Mouse (Mus musculus) mature B cell (primary cell): Measurements from ENCODE around the gene Cdc20b.

Source experiments
- in situ Hi-C: fragments of 300-500 bp; cut with MboI; formaldehyde crosslinking; loops from 2 replicates; pipeline ENCODE4 v1.14.3; 2019

Gene Cdc20b

GRCm38 (mm10) chr13:113094618-113095017, 59.7 kb downstream of the Cdc20b start:
- in situ Hi-C loops = no loop called here

GRCm38 (mm10) chr13:113097011-113097410, 62.1 kb downstream of the Cdc20b start:
- in situ Hi-C loops = no loop called here

GRCm38 (mm10) chr13:113098406-113098805, 63.5 kb downstream of the Cdc20b start:
- in situ Hi-C loops = no loop called here

GRCm38 (mm10) chr13:113100879-113101278, 66.0 kb downstream of the Cdc20b start, which contains the start of gene Gzma:
Gene Gzma (minus strand): TSS chr13:113100981.
- in situ Hi-C loops = no loop called here

- in situ Hi-C loops = no loop called here
Observed at GRCm38 (mm10) chr13:113101804-113102203, 66.9 kb downstream of the Cdc20b start.

- in situ Hi-C loops = no loop called here
Observed at GRCm38 (mm10) chr13:113104759-113105158, 69.8 kb downstream of the Cdc20b start.

GRCm38 (mm10) chr13:113118977-113119376, 84.1 kb downstream of the Cdc20b start:
- in situ Hi-C loops = no loop called here

GRCm38 (mm10) chr13:113120324-113121237, 85.7 kb downstream of the Cdc20b start:
- in situ Hi-C loops = no loop called here

GRCm38 (mm10) chr13:113121326-113121725, 86.4 kb downstream of the Cdc20b start:
- in situ Hi-C loops = no loop called here

- in situ Hi-C loops = no loop called here
Observed at GRCm38 (mm10) chr13:113129974-113130373, 95.1 kb downstream of the Cdc20b start.

- in situ Hi-C loops = no loop called here
Observed at GRCm38 (mm10) chr13:113139597-113139996, 104.7 kb downstream of the Cdc20b start.
